Mouse (Mus musculus) thymus, adult 2 months (tissue): Measurements from ENCODE around the gene Samd5. TPM values are rescaled to one million over a fixed set of nuclear protein-coding genes. Genes with fewer than 3 reads are reported as not detected.

ENCODE experiments used
- DNase-seq: peaks from one replicate; pipeline ENCODE4 v3.0.0; 2021
- H3K27ac ChIP-seq: fragments of 200-500 bp; 2 replicates; pipeline ENCODE4 v1.5.1; 2012; ENCODE audit warnings: low read length, control low read depth; ENCODE audit not compliant: control insufficient read depth, insufficient read depth
- H3K27me3 ChIP-seq: fragments of 200-500 bp; 2 replicates; pipeline ENCODE4 v1.6.1; 2012; ENCODE audit warnings: mild to moderate bottlenecking, low read length, moderate library complexity, mixed read lengths; ENCODE audit not compliant: control insufficient read depth, insufficient read depth
- H3K36me3 ChIP-seq: fragments of 200-500 bp; 2 replicates; pipeline ENCODE4 v1.6.1; 2012; ENCODE audit warnings: mild to moderate bottlenecking, low read length, moderate library complexity; ENCODE audit not compliant: control insufficient read depth, insufficient read depth
- H3K4me1 ChIP-seq: fragments of 200-500 bp; replicated peaks from 2 replicates; pipeline ENCODE4 v1.6.1; 2012; ENCODE audit warnings: low read length; ENCODE audit not compliant: control insufficient read depth, insufficient read depth
- H3K4me3 ChIP-seq: fragments of 200-500 bp; 2 replicates; pipeline ENCODE4 v1.5.1; 2012; ENCODE audit warnings: mild to moderate bottlenecking, low read length, control low read depth, moderate library complexity; ENCODE audit not compliant: control insufficient read depth, insufficient read depth
- CTCF ChIP-seq: fragments of 200-500 bp; IDR thresholded peaks from 2 replicates; pipeline ENCODE4 v1.5.1; 2012; ENCODE audit warnings: mild to moderate bottlenecking, control low read depth, low read length, moderate library complexity, borderline replicate concordance; ENCODE audit not compliant: control insufficient read depth, poor library complexity, insufficient read depth; ENCODE audit errors: extremely low read depth
- POLR2A ChIP-seq: fragments of 200-500 bp; IDR thresholded peaks from 2 replicates; pipeline ENCODE4 v1.6.1; 2012; ENCODE audit warnings: mild to moderate bottlenecking, low read length, control low read depth, moderate library complexity; ENCODE audit not compliant: control insufficient read depth, poor library complexity, insufficient read depth; ENCODE audit errors: extremely low read depth
- WGBS: fragments of 180-500 bp; shearing (Covaris S2); methylation state at CpG from one replicate; pipeline ENCODE4 v1.1.7; 2018; 5-methylcytosine and 5-hydroxymethylcytosine counted together
- polyA plus RNA-seq: library from polyadenylated mRNA; depleted of rRNA; stranded (reverse); fragments of >200 nt; gene quantifications from 2 replicates; pipeline ENCODE4 v1.2.3, GENCODE M21; 2012

The Samd5 gene
- polyA plus RNA-seq, 1 experiment, result 1.3 TPM

DNA sequence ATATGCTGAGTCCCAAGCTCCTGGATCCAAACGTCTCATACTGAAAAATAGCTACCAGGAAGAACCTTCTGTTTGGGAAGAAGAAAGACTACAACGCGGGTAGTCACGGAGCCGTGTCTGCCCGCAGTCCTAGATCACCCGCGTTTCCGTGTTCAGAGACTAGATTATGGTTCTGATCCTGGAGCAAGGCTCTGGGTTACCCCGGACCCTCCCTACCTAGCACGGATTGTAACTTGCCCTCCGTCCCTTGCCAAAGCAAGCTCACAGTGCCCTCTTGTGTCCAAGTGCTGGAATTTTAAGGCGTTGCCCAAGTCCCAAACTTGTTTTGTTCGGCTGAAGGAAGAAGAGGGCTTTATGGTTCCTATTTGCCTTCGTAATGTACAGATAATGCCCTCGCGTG, 1.9 kb upstream of the Samd5 start:
- WGBS, result 3% methylated on average over 17 of the region's 17 CpGs
- Histone ChIP-seq H3K27me3 (peaks cover 2% of the 10 kb centered on the region; the same call in 1 of the 2 replicates), H3K36me3 (no peaks in the 10 kb centered on the region), H3K4me1 (no peaks in the 10 kb centered on the region), H3K27ac (no peak overlapping the region), H3K4me3 (no peak overlapping the region)
- DNase-seq, result peak; percentile 5
- TF ChIP-seq CTCF (no peak), POLR2A (no peak)

DNA sequence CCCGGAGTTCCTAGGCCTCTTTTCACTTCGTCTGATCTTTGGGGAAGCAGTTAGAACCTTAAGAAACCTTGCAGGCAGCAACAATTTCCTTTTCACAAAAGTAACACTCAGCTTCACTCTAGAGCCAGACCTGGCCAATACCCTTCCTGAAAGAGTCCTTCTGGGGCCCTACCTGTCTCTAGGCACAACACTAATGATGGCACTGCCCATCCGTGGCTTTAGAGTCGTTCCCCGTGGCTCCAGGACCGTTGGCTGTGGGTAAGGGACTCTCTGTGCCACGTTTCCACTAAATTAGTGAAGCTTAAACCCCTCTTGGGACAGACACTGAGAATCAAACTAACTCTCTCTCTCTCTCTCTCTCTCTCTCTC, 1.4 kb upstream of the Samd5 start:
- TF ChIP-seq CTCF (no peak), POLR2A (no peak)
- H3K27me3 ChIP-seq, result peaks cover 2% of the 10 kb centered on the region; the same call in 1 of the 2 replicates
- no peak overlapping the region for H3K27ac ChIP-seq
- WGBS, result 7% methylated on average over 7 of the region's 7 CpGs
- no peaks in the 10 kb centered on the region for H3K36me3 ChIP-seq
- DNase-seq, result no peak
- H3K4me1 ChIP-seq, result no peaks in the 10 kb centered on the region
- no peak overlapping the region for H3K4me3 ChIP-seq

DNA sequence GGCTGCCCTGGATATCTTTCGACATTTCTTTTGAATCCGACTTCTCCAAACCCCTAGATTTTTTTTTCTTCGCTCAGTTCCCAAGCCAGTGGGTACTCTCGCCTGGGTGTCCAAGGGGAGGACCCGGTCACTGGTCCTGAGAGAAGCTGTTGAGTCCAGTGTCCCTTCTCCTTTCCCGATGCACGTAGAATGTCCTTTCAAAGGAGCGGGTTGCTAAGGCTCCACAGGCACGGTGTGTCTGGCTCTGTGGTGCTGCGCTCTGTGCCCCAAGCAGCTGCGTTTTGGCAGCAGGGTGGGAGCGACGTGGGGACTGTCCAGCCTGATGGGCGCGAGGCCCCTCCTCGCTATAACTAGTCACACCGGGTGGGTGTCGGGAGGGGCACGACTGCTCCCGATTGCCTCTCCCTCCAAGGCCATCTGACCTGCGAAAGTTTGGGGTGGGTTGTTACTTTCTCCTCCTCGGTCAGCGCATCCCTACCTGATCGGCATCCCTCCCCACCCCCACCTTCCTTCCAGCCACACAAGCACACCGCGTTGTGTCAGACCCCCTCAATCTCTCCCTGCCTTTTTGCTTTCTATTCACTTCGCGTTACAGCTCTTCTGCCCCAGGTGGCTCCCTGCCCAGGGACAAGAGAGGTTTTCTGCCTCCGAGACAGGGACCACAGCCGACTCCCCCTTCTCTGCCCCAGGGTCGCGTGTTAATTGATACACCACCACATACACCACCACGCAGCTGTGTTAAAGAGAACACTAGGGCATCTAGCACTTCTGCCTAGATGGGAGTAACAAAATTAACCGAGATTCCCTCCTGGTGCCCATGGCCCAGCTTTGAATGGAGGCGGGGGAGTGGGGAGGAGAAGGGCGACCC, 776 bp upstream of the Samd5 start:
- Histone ChIP-seq H3K27ac (no peak overlapping the region), H3K4me1 (no peaks in the 10 kb centered on the region), H3K36me3 (no peaks in the 10 kb centered on the region), H3K4me3 (0 out of 2 replicates have a peak overlapping the region, but pooled peaks have one; percentile 2), H3K27me3 (peaks cover 2% of the 10 kb centered on the region; the same call in 1 of the 2 replicates)
- 6% methylated on average over 36 of the region's 36 CpGs for WGBS
- DNase-seq, result no peak
- TF ChIP-seq POLR2A, result no peak
- TF ChIP-seq CTCF, result no peak

DNA sequence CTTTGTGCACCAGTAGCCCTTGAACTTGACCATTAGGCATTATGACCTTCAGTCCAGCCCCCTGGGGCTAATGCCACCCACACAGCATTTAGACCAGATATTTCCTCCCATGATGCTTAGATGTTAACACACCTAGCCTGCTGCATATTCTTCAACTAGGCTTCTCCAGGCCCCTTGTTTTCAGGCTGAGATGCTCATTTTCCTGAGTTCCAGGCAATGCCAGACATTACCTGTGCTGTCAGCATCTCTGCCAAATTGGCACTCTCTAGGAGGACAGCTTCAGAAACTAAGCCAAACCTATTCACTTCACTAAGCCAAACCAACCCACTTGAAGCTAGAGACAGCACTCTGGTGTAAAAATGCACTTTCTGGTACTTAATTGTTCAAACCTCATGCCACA, 1.7 kb downstream of the Samd5 start:
- TF ChIP-seq POLR2A, result no peak
- TF ChIP-seq CTCF, result no peak
- Histone ChIP-seq H3K4me3 (no peak overlapping the region), H3K27me3 (peaks cover 2% of the 10 kb centered on the region; the same call in 1 of the 2 replicates)

DNA sequence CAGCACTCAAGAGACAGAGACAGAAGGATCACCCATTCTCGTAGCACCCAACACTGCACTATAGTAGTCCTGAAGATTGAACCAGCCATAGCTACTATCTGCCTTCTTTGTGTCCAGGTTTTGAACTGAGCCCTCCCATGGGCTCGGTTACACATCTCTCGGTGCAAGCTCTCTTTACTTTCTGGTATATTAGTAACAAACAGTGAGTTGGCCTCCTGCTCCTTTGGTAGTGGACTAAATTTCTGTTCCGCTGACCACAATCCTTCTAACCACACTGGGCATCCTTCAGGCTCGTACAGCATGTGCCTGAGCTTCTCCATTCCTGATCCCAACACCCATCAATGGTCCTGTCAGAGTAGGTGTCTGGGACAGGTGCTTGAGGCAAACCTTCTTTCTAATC, 2.3 kb downstream of the Samd5 start:
- TF ChIP-seq CTCF, result no peak
- TF ChIP-seq POLR2A, result no peak
- H3K4me1 ChIP-seq, result no peaks in the 10 kb centered on the region
- H3K27ac ChIP-seq, result no peak overlapping the region
- H3K27me3 ChIP-seq, result peaks cover 2% of the 10 kb centered on the region; the same call in 1 of the 2 replicates
- 93% methylated on average over 5 of the region's 5 CpGs for WGBS
- no peaks in the 10 kb centered on the region for H3K36me3 ChIP-seq
- DNase-seq, result no peak
- no peak overlapping the region for H3K4me3 ChIP-seq

More for the DNA sequence above, 1.7 kb downstream of the Samd5 start:
- Histone ChIP-seq H3K36me3 (no peaks in the 10 kb centered on the region), H3K4me1 (no peaks in the 10 kb centered on the region), H3K27ac (no peak overlapping the region)
- no peak for DNase-seq

DNA sequence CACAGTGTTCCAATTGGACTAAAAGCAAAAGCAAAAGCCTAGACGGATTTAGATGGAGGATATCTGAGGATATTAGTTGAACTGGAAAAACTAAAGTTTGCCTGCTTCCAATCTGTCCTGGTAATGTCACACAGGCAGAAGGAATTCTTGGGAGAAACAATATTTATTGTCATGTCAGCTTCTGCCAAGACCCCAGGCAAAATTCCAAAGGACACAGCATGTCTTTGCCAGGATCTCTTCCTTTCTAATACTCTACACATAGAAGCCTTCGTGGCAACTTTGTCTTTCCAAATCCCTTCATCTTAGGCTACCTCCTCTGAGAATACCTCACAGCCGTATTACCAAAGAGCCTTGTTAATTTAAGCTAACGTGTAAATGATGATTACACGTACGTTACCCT, 4.7 kb downstream of the Samd5 start:
- Histone ChIP-seq H3K36me3 (no peaks in the 10 kb centered on the region), H3K4me1 (no peaks in the 10 kb centered on the region), H3K27ac (no peak overlapping the region), H3K27me3 (peaks cover 2% of the 10 kb centered on the region; the same call in 1 of the 2 replicates), H3K4me3 (no peak overlapping the region)
- no peak for TF ChIP-seq CTCF
- TF ChIP-seq POLR2A, result no peak
- WGBS, result 89% methylated on average over 6 of the region's 6 CpGs
- no peak for DNase-seq
